20 mouse cellular contexts compared by ENCODE assay signal in the genomic region with DNA sequence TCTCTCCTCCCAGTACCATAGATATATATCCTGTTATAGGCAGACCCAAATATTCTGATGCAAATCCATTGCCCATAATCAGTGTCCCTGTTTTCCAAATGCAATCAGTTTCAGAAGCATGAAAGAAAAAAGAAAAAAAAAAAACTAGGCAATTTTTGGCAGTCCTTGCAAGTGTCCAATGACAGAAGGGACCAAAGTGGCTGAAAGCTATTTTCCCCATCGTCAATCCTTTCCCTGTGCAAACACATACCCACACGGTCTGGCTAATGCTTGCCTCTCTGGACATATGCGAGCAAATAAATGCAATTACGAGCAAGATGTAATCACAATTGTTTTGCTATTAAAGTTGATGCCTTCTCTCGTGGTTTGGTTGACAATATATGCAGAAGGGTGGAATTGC.
A peak's percentile ranks its signal among the peaks of the same experiment; 100 is the strongest.
DNase-seq lines count a peak whose midpoint lies in the region; ATAC-seq and TF ChIP-seq lines count a peak whose summit lies in the region.
"Had no signal": no experiment of that assay in that cellular context is flagged by ENCODE, and none has a peak within 500 bp of the region (broad histone marks: within the 10 kb centered on the region; RNA-seq: fewer than 3 reads in every experiment).

No protein-coding gene starts in this region.

- H3K36me3 ChIP-seq in heart, embryonic 10.5 days = no peaks in the 10 kb centered on the region
- no peaks in the 10 kb centered on the region for H3K36me3 ChIP-seq in lung, embryonic 14.5 days (ENCODE audit: insufficient read depth)
- H3K36me3 ChIP-seq in lung, embryonic 16.5 days (ENCODE audit: control insufficient read depth, insufficient read depth, low read length) = no peaks in the 10 kb centered on the region
- H3K36me3 ChIP-seq: G1E had no signal

- no peak overlapping the region for H3K4me3 ChIP-seq in heart, embryonic 10.5 days
- H3K4me3 ChIP-seq in lung, embryonic 14.5 days (ENCODE audit: low read depth, low read length) = no peak overlapping the region
- H3K4me3 ChIP-seq in lung, embryonic 16.5 days (ENCODE audit: low read length) = no peak overlapping the region

- H3K9ac ChIP-seq in lung, embryonic 14.5 days = no peak overlapping the region
- H3K9ac ChIP-seq in lung, embryonic 16.5 days (ENCODE audit: low read length) = no peak overlapping the region

- H3K27ac ChIP-seq in heart, embryonic 10.5 days = no peak overlapping the region
- H3K27ac ChIP-seq in lung, embryonic 14.5 days (ENCODE audit: low read depth) = no peak overlapping the region; the same call in 1 of the 2 replicates
- no peak overlapping the region for H3K27ac ChIP-seq in lung, embryonic 16.5 days (ENCODE audit: low read length)

- WGBS in heart, embryonic 10.5 days = 80% methylated on average over 5 of the region's 5 CpGs
- WGBS in lung, embryonic 14.5 days = 39% methylated on average over 5 of the region's 5 CpGs
- 46% methylated on average over 5 of the region's 5 CpGs for WGBS in lung, embryonic 16.5 days

- H3K27me3 ChIP-seq in heart, embryonic 10.5 days (ENCODE audit: insufficient read depth, poor library complexity, severe bottlenecking) = no peaks in the 10 kb centered on the region
- no peaks in the 10 kb centered on the region for H3K27me3 ChIP-seq in lung, embryonic 14.5 days (ENCODE audit: insufficient read depth, low read length)
- H3K27me3 ChIP-seq in lung, embryonic 16.5 days (ENCODE audit: control insufficient read depth, insufficient read depth, low read depth, low read length) = no peaks in the 10 kb centered on the region

- no peak overlapping the region for H3K4me2 ChIP-seq in lung, embryonic 14.5 days
- H3K4me2 ChIP-seq in lung, embryonic 16.5 days (ENCODE audit: low read depth, low read length) = no peak overlapping the region

- ATAC-seq in lung, embryonic 14.5 days (ENCODE audit: insufficient read depth) = no peak
- peak; percentile 57; the same call in 1 of the 2 replicates for ATAC-seq in lung, embryonic 16.5 days (ENCODE audit: low read depth)
- ATAC-seq: activated CD4-positive, CD25-positive, alpha-beta regulatory T cell, adult 4 months; CD4-positive, CD25-positive, alpha-beta regulatory T cell, adult 4 months; Patski had no signal

- TF ChIP-seq CTCF in lung, embryonic 14.5 days (IDR thresholded peaks at IDR 0.05; ENCODE audit: low read depth) = no peak

- no peaks in the 10 kb centered on the region for H3K9me3 ChIP-seq in heart, embryonic 10.5 days
- no peaks in the 10 kb centered on the region for H3K9me3 ChIP-seq in lung, embryonic 14.5 days (ENCODE audit: low read depth, low read length)
- no peaks in the 10 kb centered on the region for H3K9me3 ChIP-seq in lung, embryonic 16.5 days (ENCODE audit: control insufficient read depth, low read length)

- peak; percentile 31 for DNase-seq in heart, adult 11 months
- no peak for DNase-seq in heart, embryonic 10.5 days (ENCODE audit: low spot score)
- DNase-seq in lung, embryonic 14.5 days = peak; percentile 57
- no peak for DNase-seq in lung, adult 18-20 months
- no peak for DNase-seq in lung, postnatal 10 days
- DNase-seq: adrenal gland, adult 2 months; adrenal gland, adult 8-10 months; adrenal gland, postnatal 10 days; adrenal gland, postnatal 14 days; adrenal gland, postnatal 25 days; adrenal gland, postnatal 36 days; B cell, adult 2 months; cerebellum, adult 11 months; cerebellum, adult 11-12 months; cerebellum, adult 18-20 months had no signal

- H3K4me1 ChIP-seq in heart, embryonic 10.5 days = no peaks in the 10 kb centered on the region
- no peaks in the 10 kb centered on the region for H3K4me1 ChIP-seq in lung, embryonic 14.5 days (ENCODE audit: insufficient read depth)
- H3K4me1 ChIP-seq in lung, embryonic 16.5 days (replicated peaks; ENCODE audit: control insufficient read depth, insufficient read depth, low read length) = peaks cover 4% of the 10 kb centered on the region; the same call in 1 of the 2 replicates

Comparison
In these comparisons a context has a peak if more than half of its experiments do, and no peak if none do; other contexts are left out.
1. DNase-seq: peak in heart, adult 11 months (single experiment) and lung, embryonic 14.5 days (single experiment); none in heart, embryonic 10.5 days (single experiment), lung, adult 18-20 months (0 of 2) and lung, postnatal 10 days (single experiment).